Mouse (Mus musculus) left cerebral cortex, postnatal 4 days (tissue): ENCODE measurements at regions not wholly inside any gene's neighbourhood (a gene's known extent, or its start where the extent isn't known, plus 50 kb on each side); places are given as distances from the start of the nearest gene placed in this dataset.

Experiments
- DNase-seq: peaks from one replicate; pipeline ENCODE4 v3.0.0-alpha.2; 2022
- intact Hi-C: fragments of 180-260 bp; cut with DNase I; formaldehyde crosslinking; loops from one replicate; pipeline ENCODE4 v1.15.1; 2025

DNA sequence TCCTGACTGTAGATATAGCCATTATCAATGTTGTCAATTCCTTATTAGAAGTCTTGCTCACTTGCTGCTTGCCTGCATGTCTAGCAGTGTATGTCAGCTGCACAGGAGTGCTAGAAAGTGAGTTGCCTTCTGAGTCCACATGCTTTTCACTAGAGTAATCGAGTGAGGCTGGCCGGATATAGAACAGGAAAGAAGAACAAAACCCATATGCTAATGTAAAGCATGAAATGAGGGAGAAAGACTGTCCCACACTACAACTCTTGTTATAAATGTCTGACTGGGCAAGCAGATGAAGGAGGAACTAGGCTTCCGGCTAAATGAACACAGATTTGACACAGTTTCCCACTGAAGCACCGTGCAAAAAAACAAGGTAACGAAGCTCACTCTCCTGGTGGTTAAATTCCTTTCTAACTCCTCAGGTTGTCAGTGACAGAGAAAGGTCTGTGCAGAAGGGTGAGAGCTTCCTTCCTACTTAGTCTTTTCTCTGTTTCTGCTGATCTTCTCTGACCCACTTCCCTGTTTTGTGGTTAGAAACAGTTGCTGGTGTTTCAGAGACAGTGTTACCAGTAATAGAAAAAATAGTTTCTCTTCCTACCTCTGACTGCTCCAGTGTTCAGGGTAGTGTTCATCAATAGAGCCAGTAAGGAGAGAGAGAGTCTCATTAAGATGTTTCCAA is 399.0 kb downstream of the Atp23 start:
- intact Hi-C loops: no loop called here
- DNase-seq: no peak

DNA sequence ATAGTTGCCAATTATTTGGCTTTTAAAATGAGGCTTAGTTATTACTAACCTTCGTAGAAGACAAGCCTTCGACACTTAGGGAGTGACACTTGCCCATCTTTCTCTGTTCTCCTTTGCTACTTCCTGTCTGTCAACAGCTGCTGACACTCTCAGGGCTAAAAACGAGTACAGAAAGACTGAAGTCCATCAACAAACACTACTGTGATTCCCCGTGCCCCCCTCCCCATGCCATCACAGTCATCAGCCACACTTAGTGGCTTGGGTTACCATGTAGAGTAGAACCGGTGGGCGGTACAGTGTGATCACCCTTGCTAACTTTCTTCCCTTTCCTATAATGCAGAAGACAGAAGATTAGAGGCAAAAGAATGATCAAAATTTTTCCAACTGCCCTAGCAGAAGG is 402.4 kb downstream of the Atp23 start:
- DNase-seq: no peak
- intact Hi-C loops: no loop called here

DNA sequence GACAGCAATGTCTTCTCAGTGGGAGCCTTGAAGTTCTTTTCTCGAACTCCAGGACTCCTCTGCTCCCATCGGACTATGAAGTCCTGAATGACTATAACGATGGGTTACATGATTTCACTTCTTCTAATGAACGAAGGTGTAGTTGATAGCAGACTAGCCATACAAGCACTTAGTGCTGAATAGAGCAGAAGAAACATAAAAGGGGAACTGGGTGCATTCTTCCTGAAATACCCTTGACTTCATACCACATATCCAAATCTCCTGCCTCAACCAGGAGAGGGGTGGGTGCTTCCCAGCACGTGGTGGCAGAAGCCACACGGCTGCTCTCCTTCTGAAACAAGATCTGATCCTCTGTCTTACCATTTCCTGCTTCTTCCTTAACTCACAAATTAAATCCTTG is 407.4 kb downstream of the Atp23 start:
- intact Hi-C loops: no loop called here
- no peak for DNase-seq

DNA sequence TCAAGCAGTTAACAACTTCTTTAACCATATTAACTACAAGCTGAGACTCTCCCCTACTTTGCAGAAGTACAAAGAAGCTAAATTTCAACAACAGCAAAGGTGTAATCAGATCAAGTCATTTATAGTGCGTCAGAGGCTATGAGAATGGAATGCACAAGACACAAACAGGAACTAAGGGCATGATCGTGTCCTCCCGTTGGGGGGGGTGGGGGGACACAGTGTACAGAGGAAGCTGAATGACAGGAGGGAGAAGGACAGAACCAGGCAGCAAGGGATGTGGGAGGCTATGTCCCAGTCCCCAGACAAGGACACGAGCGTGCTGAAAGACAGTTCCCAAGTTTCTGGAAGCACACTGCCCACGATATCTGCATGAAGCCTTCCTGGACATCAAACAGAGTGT is 408.9 kb downstream of the Atp23 start:
- no peak for DNase-seq
- intact Hi-C loops: no loop called here

DNA sequence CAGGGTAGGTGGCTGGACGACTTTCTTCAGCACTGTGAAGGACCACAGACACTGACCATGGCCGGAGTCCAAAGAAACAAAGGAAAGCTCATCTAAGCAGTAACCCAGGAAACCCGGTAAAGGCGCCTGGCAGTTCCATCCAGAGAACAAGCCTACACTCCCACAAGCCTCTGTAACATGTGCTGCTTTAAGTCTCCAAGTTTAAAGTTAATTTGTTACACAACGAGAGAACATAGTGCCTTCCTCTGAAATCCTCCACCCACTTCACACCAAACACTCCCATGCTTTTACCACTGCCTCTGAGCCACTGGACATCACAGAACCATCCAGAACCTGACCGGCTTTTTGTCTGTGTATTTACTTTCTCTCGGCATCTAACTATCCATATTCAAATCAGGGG is 416.0 kb downstream of the Atp23 start:
- intact Hi-C loops: no loop called here
- DNase-seq: no peak

DNA sequence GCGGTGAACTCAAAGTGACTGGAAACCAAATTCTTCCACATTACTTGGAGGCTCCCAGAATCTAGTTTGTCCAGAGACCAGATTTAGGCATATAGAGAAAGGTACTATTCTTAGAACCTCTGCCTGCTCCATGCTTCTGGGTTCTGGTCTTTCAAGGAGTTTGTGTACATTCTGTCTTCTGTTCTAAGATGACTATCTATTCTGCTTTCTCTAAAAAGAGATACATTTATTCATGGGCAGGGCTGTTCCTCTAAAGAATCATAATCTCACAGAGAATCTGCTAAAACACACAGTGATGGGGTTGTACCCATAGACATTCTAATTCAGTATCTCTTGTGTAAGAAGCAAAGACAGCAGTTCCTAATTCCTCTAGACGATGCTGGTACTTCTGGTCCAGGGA is 417.7 kb downstream of the Atp23 start:
- DNase-seq: no peak
- intact Hi-C loops: no loop called here

DNA sequence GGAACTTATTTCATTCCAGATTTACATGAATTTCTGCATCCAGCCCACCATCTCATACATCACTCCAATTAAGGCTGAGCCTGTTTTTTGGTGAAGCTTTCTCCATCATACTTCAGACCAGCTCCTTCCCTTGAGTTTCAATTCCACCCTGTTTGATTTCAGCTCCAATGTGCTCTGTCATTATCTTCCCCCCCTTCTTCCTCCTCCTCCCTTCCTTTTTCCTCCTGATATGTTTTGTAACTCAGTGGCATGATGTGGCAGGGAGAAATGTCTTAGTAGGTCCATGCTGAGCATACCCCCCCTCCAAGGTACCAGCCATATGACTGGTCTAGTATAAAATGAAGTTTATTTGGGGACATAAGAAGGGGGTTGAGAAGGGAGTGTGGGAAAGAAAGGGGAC is 420.8 kb downstream of the Atp23 start:
- intact Hi-C loops: no loop called here

DNA sequence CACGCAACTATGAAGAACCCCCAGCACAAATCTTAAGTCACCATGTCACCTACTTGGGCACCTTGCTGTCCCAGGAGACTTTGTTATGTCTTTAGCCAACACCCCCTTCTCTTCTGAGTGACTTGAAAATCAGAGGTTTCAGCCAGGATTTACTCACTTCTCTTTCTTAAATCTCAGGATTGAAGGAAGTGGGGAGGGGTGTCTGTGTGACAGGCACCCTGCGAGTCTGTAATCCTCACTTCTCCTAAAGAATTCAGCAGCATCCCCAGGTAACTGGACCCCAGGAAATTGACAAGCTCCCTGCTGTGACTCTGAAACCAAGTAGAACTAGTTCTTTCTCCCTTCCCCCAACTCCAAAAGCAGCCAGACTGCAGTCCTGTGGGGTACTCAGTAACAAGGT is 421.4 kb downstream of the Atp23 start:
- intact Hi-C loops: no loop called here
- no peak for DNase-seq

More for the DNA sequence above, 420.8 kb downstream of the Atp23 start:
- no peak for DNase-seq

DNA sequence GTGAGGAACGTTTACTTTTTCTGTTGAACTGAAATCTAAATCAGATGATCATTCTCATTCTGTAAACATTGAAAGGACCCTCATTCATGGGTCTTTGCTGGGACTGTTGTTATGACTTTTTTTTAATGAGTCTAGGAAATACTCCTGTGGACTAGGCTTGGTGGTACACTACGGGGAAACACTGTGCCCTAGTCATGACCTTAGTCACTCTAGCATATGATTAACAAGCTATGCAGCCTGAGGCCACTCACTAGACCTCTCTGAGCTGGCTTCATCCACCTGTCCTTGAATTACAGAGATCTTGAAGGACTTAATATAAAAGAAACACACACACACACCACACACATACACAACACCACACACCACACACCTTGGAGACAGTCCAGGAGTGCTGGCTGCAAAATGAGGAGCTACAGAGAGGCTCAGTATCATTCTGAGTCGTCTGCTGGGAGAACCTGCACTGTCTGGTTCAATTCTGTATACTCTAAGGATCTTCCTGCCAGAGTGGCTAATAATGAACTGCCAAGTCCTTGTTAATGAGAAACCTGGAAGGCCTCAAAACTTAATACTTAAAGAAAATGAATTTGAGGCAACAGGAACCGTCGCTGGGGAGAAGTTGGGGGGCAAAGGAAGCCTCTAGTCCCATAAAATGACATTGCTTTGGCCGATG is 428.0 kb downstream of the Atp23 start:
- intact Hi-C loops: no loop called here
- DNase-seq: no peak

DNA sequence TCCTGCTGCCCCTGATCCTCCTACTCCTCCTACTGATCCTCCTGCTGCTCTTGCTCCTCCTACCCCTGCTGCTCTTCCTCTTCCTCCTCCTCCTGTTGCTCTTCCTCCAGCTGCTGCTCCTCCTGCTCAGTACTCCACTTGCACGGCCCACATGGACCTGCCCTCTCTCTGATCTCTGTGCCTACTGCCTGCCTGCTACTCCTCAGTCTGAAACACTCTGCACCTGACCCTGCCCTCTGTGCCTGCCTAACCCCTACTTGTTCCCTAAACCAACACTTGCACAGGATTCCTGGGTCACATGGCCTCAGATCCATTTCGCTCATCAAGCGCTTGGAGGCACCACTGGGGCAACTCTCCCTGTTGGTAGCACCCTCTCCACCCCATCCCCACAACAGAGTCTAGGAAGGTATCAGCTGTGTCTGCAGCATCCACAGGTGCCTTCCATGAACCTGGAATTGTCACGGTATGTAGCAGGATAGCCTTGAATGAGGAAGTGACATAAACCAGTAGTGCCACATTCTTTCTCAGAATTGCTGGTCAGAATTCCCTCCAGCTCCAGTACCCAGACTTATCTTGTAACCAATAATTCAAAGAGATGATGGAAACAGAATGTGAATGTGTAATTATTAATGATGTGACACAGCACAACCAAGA is 430.2 kb downstream of the Atp23 start:
- DNase-seq: no peak
- intact Hi-C loops: no loop called here

DNA sequence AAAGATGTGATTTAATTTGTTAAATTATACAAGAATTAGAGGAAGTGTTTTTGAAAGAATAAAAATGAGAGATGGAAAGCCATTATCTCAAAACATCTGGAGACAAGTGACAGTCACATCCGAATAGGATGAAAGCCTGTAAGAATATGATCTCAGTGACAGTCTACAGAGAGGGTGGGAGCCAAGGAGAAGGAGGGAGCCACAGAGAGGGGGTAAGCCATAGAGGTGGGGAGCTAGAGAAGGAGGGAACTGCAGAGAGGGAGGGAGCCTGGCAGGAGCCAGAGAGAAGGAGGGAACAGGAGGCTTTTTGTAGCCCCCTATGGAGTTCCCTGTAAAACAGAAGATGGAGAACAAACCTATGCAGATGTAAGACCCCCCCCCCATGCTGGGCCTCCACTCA is 438.4 kb downstream of the Atp23 start:
- DNase-seq: no peak
- intact Hi-C loops: no loop called here

DNA sequence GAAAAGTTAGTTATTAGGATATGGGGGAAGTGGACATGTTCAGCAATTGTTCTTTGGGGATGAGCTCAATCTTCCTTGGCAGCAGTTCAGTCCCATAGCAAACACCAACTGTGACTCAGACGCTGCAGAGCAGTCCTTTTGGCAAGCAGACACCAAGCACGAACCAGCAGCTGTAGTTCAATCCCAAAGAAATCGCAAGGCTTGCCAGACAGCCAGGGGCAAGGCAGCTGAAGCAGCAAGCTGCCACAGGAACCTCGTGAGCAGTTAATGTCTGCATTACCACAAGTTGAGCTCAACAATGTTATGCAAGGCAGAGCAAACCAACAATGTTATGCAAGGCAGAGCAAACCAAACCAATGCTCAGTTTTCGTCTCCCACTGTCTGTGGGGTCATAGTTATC is 442.6 kb downstream of the Atp23 start:
- intact Hi-C loops: no loop called here
- DNase-seq: peak; percentile 54

DNA sequence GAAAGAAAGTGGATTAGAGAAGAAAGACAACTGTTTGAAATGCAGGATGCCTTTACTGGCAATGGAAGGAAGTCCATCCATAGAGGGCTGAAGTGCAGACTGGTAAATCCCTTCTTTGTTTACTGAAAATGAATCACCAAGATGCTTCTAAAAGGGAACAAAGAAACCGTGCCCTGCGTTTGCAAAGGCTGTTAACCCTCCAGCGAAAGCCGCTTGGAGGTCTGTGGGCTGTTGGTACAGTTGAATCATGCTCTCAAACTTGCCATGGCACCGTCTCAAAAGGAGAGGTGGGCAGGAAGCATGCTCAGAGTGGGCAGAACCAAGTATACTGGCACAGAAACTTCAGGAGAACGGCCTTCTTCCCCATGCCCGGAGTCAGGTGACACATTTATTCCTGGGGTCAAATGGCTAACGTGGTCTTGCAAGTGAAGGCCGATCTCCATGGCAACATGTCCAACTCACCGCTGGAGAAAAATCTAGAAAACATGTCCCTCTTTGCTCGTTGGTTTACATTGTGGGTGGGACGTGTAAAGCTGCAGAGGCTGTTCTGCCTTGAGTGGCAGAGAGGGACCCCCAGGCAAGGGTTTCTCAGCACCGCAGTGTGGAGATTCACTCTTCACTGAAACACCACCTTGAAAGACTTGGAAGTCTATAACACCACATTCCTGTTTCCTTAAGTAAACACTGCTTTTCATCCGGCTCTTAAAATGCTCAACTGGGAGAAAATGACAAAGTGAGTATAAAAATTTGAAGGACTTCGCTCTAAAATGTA is 448.2 kb downstream of the Atp23 start:
- intact Hi-C loops: no loop called here
- no peak for DNase-seq

DNA sequence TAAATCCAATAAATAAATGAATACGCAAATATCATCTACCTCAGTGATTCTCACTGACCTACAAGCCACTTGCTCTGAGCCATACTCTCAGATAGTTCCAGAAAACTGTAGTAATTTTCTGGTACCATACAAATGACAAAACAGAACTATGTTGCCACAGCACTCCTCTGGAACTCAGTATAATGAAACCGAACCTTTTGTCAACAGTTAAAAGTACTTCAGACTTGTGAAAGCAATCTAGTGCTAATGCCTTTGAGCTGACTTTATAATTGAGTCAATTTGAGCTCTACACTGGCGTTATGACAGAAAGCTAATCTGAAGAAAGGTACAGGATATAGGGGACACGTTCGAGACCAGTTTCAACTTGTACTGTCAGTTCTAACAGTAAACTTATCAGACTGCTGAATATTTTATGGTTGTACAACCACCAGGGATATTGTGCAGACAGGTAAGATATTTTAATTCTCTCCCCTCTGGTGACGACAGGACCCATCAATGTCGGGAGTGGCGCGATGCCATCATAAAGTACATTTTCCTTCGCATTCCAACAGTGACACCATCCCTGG is 449.0 kb downstream of the Atp23 start:
- intact Hi-C loops: no loop called here
- no peak for DNase-seq

DNA sequence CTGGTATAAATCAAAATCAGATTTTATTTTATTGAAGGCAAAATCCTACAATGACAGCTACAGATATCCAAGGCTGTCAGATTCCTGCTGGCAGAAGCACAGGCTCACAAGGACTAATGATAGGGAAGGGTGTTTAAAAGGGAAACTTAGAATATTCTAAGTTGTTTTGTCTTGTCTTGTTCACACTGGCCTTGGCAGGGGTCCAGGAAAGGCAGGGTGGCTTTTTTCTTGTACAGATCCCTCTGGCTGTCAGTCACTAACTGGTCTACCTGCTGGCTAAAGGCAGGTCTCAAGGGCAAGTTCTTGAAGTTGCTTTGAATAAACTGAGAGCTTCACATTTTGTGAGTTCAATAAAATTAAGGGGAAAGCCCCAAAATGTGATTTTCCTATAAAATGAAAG is 465.3 kb downstream of the Lrig3 start:
- DNase-seq: peak; percentile 11
- intact Hi-C loops: no loop called here

DNA sequence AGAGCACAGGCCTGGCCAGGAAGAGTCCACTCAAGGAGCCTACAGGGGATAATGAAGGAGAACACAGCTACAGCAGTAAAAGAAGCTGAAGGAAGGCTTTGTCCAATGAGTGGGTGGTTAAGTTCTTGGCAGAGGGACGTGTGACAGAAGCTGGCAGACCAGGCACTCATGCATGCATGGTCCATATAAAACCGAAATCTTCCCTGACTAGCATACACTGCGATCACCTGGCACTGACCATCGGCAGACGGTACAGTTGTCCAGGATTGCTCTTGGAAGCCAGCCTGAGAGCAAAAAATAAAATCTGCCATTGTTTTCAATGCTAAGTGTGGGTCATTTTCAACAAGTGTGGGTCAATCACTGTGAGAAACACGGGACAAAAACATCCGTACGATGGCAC is 464.4 kb downstream of the Lrig3 start:
- intact Hi-C loops: no loop called here

DNA sequence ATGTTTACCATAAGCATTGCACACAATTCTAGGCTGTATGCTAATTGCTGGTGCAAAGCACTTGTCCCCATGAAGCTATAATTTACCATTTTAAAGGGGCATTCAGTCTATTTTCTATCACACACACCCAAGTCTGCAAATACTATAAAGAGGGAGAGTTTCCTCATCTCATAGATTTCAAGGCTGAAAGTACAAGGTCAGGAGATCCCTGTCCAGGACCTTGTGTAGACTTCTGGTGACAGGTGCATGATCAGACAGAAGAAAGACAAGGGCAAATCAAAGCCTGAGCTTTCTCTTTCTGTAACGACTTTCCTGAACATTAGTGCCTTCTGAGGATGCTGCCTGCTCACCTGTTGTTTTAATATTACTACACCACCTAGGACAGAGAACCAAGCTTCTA is 463.5 kb downstream of the Lrig3 start:
- intact Hi-C loops: no loop called here
- no peak for DNase-seq

More for the DNA sequence above, 464.4 kb downstream of the Lrig3 start:
- no peak for DNase-seq

DNA sequence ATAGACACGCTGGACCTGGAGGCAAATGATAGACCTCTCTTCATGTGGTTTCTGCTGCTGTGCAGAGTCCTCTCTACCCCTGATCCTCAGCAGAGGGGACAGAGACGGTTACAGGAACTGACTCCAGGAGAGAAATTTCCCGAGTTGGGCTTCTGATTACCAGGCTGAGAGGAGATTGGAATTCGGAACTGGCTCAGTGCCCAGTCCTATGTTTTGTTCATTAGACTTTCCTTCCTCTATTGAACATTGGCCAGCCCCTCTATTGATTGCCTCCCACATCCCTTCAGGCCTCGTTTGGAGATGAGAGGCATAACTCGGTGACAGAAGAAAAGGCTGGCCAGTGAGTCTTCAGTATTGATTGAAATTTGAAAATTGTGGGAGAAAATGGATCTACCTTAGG is 456.1 kb downstream of the Lrig3 start:
- intact Hi-C loops: no loop called here

DNA sequence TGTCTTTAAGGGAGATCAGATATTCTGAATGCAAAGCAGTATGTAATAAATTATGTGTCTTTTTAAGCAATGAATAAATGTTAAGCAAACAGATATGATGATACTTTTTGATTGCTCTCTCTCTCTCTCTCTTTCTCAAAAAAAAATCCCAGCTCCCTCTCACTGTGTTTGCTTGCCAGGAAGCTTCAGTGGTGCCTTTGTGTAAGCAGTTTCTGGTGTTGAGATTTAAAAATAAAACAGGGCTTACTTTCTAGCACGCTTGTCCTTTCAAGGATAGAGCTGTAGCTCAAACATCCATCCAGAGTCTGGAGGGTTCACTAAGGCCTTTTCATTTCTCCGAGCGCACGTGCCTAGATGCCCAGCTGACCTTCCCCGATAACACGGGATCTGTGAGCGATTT is 447.8 kb downstream of the Lrig3 start:
- no peak for DNase-seq
- intact Hi-C loops: no loop called here

More for the DNA sequence above, 456.1 kb downstream of the Lrig3 start:
- peak; percentile 11 for DNase-seq

DNA sequence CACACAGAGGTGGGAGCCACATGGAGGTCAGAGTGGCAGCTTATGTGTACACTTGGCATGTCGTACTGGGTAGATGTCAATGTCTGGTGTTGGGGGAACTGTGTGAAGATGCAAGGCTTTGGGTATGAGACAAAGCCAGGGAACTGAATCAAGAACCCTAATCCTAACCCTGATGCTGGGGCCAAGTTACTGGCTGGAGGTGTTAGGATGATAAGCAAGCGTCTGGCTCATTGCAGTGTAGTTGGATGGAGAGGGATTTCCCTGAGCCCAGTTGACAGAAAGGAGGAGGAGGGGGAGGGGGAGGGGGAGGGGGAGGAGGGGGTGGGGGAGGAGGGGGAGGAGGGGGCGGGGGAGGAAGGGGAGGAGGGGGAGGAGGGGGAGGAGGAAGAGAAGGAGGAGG is 426.3 kb downstream of the Lrig3 start:
- DNase-seq: no peak
- intact Hi-C loops: no loop called here

DNA sequence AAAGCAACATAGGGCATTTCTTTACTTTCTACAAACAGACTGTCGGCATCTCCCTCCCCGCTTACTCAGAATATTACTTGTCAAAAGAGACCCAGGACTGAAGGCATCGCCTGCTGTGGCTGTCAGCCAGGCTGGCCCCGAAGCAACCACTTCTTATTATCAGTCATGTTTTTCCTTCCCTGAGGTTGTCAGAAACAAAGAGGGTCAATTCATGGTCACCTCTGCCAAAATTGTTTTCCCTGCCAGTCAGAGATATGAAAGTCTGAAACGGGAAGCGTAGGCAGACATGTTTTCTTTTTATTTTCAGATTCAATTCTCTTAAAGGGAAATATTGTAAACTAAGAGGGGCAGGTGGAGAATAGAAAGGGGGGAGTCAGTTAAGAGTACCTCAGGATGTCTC is 425.8 kb downstream of the Lrig3 start:
- DNase-seq: no peak
- intact Hi-C loops: no loop called here
